Mouse (Mus musculus) erythroblast, embryonic 14.5 days (primary cell): Measurements from ENCODE around the gene Ankrd6. TPM values are rescaled to one million over a fixed set of nuclear protein-coding genes. Genes with fewer than 3 reads are reported as not detected.

Source experiments
- H3K27me3 ChIP-seq: 2 replicates; pipeline ENCODE4 v1.6.1; 2012; ENCODE audit warnings: inconsistent platforms; ENCODE audit not compliant: control insufficient read depth
- H3K36me3 ChIP-seq: 2 replicates; pipeline ENCODE4 v1.6.1; 2012; ENCODE audit warnings: mild to moderate bottlenecking, inconsistent platforms; ENCODE audit not compliant: control insufficient read depth
- H3K4me1 ChIP-seq: 2 replicates; pipeline ENCODE4 v1.6.1; 2012; ENCODE audit warnings: inconsistent platforms; ENCODE audit not compliant: control insufficient read depth
- H3K4me3 ChIP-seq: replicated peaks from 2 replicates; pipeline ENCODE3; 2012; ENCODE audit warnings: moderate library complexity, mild to moderate bottlenecking, inconsistent platforms
- H3K9me3 ChIP-seq: 2 replicates; pipeline ENCODE4 v1.6.1; 2012; ENCODE audit warnings: low read length, inconsistent platforms, mixed read lengths; ENCODE audit not compliant: control insufficient read depth
- GATA1 ChIP-seq: IDR thresholded peaks from 2 replicates; pipeline ENCODE4 v1.6.1; 2012; ENCODE audit warnings: low read length, inconsistent platforms, mixed read lengths
- TAL1 ChIP-seq: IDR thresholded peaks from 3 replicates; pipeline ENCODE4 v1.6.1; 2012; ENCODE audit warnings: low read length, inconsistent platforms, mixed read lengths
- polyA plus RNA-seq: library from polyadenylated mRNA; stranded (reverse); fragments of >175 nt; gene quantifications from 2 replicates; pipeline ENCODE4 v1.2.3, GENCODE M21; 2012

The Ankrd6 gene
- polyA plus RNA-seq, 1 experiment: 0.01 TPM

GRCm38 (mm10) chr4:32787110-32787509 is 163.5 kb downstream of the Ankrd6 start:
- H3K4me1 ChIP-seq: no peaks in the 10 kb centered on the region
- peaks cover 12% of the 10 kb centered on the region for H3K9me3 ChIP-seq
- H3K4me3 ChIP-seq: no peak overlapping the region
- no peak for TF ChIP-seq GATA1
- no peak for TF ChIP-seq TAL1
- H3K36me3 ChIP-seq: no peaks in the 10 kb centered on the region
- no peaks in the 10 kb centered on the region for H3K27me3 ChIP-seq

GRCm38 (mm10) chr4:32779996-32780395 is 170.6 kb downstream of the Ankrd6 start:
- Histone ChIP-seq H3K36me3 (peaks cover 14% of the 10 kb centered on the region), H3K4me1 (peaks cover 6% of the 10 kb centered on the region), H3K9me3 (peaks cover 8% of the 10 kb centered on the region), H3K4me3 (no peak overlapping the region), H3K27me3 (no peaks in the 10 kb centered on the region)
- no peak for TF ChIP-seq TAL1
- no peak for TF ChIP-seq GATA1

GRCm38 (mm10) chr4:32770284-32770810 is 180.3 kb downstream of the Ankrd6 start:
- TF ChIP-seq TAL1: no peak
- no peak for TF ChIP-seq GATA1
- Histone ChIP-seq H3K9me3 (no peaks in the 10 kb centered on the region), H3K4me1 (no peaks in the 10 kb centered on the region), H3K4me3 (no peak overlapping the region), H3K27me3 (no peaks in the 10 kb centered on the region), H3K36me3 (peaks cover 60% of the 10 kb centered on the region)

- H3K4me1 ChIP-seq: no peaks in the 10 kb centered on the region
- TF ChIP-seq TAL1 (no peak), GATA1 (no peak)
- H3K9me3 ChIP-seq: no peaks in the 10 kb centered on the region
- no peaks in the 10 kb centered on the region for H3K27me3 ChIP-seq
- H3K36me3 ChIP-seq: peaks cover 52% of the 10 kb centered on the region
- H3K4me3 ChIP-seq: no peak overlapping the region
Observed at GRCm38 (mm10) chr4:32768046-32768445, 182.6 kb downstream of the Ankrd6 start.

- peaks cover 53% of the 10 kb centered on the region for H3K36me3 ChIP-seq
- no peak for TF ChIP-seq TAL1
- no peak for TF ChIP-seq GATA1
- no peaks in the 10 kb centered on the region for H3K27me3 ChIP-seq
- H3K9me3 ChIP-seq: no peaks in the 10 kb centered on the region
- no peaks in the 10 kb centered on the region for H3K4me1 ChIP-seq
- H3K4me3 ChIP-seq: no peak overlapping the region
Observed at GRCm38 (mm10) chr4:32767471-32767870, 183.2 kb downstream of the Ankrd6 start.

GRCm38 (mm10) chr4:32757430-32757829 is 193.2 kb downstream of the Ankrd6 start:
- no peaks in the 10 kb centered on the region for H3K9me3 ChIP-seq
- no peaks in the 10 kb centered on the region for H3K4me1 ChIP-seq
- no peaks in the 10 kb centered on the region for H3K27me3 ChIP-seq
- peaks cover 53% of the 10 kb centered on the region for H3K36me3 ChIP-seq
- TF ChIP-seq TAL1: no peak
- H3K4me3 ChIP-seq: no peak overlapping the region

Other genes with a start within 250 kb of the Ankrd6 start
- 0.09 and 0.16 TPM in 2 replicates for gene Lyrm2, start 150.6 kb downstream of the Ankrd6 start, polyA plus RNA-seq
- gene Rragd, start 32.2 kb upstream of the Ankrd6 start, polyA plus RNA-seq: 0.10 and 0.34 TPM in 2 replicates
- 4.8 and 5.6 TPM in 2 replicates for gene Ube2j1, start 80.6 kb upstream of the Ankrd6 start, polyA plus RNA-seq
- not detected in 2 replicates for gene Gabrr2, start 112.2 kb upstream of the Ankrd6 start, polyA plus RNA-seq
- 0.01 TPM in 1 of 2 replicates, not detected in the other for gene Gabrr1, start 181.7 kb upstream of the Ankrd6 start, polyA plus RNA-seq
- gene Pm20d2, start 238.9 kb upstream of the Ankrd6 start, polyA plus RNA-seq: not detected in 2 replicates